Mouse (Mus musculus): ENCODE data around the gene Lmntd1. TPM values are rescaled to one million over a fixed set of nuclear protein-coding genes. Genes with fewer than 3 reads are reported as not detected.

Gene Lmntd1
- total RNA-seq, 2 experiments from 2014 or later = 0.10 TPM; not detected in 1

GRCm38 (mm10) chr6:145630269-145630668, 16.1 kb upstream of the Lmntd1 start:
- Histone ChIP-seq H3K27ac (no peak overlapping the region), H3K4me3 (no peak overlapping the region)
- DNase-seq = no peak
- intact Hi-C loops (cut with DNase I) = no loop called here
- no peak for TF ChIP-seq CTCF (IDR thresholded peaks at IDR 0.05)

DNA sequence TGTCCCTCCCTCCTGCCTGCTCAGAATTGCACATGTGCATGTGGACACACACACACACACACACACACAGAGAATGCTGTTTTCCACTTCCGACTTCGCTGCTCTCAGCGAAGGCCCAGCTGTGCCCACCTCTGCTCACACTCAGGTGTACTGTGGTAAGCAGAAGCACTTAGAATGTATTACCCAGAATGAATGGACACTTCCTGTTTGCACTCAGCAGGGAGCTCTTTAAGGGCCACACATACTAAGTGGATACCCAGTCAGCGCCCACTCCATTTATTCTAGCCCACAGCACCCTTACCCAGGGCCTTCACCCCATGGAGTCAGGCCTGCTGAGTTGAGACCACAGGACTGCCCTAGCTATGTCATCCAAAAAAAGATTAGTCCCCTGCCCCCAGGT, 9.0 kb upstream of the Lmntd1 start:
- no peak overlapping the region for H3K27ac ChIP-seq
- TF ChIP-seq CTCF (IDR thresholded peaks at IDR 0.05) = no peak
- no peak for DNase-seq
- H3K4me3 ChIP-seq = no peak overlapping the region
- intact Hi-C loops (cut with DNase I) = no loop called here

- Histone ChIP-seq H3K27ac (peak overlapping the region; percentile 31), H3K4me3 (no peak overlapping the region)
- no peak for DNase-seq
- intact Hi-C loops (cut with DNase I) = no loop called here
- no peak for TF ChIP-seq CTCF (IDR thresholded peaks at IDR 0.05)
Observed at GRCm38 (mm10) chr6:145616402-145617229, 2.5 kb upstream of the Lmntd1 start.

- TF ChIP-seq CTCF (IDR thresholded peaks at IDR 0.05) = no peak
- intact Hi-C loops (cut with DNase I) = no loop called here
- DNase-seq = no peak
- Histone ChIP-seq H3K27ac (peak within 1 kb of the TSS; percentile 31), H3K4me3 (no peak within 1 kb of the TSS)
Observed at GRCm38 (mm10) chr6:145615666-145616210, 1.6 kb upstream of the Lmntd1 start, which contains the start of gene Tuba3b. Gene Tuba3b, plus strand, starts transcription at chr6:145615757.

- Histone ChIP-seq H3K4me3 (no peak overlapping the region), H3K27ac (no peak overlapping the region)
- intact Hi-C loops (cut with DNase I) = no loop called here
- no peak for TF ChIP-seq CTCF (IDR thresholded peaks at IDR 0.05)
- no peak for DNase-seq
Observed at GRCm38 (mm10) chr6:145612611-145613010, 1.5 kb downstream of the Lmntd1 start.

DNA sequence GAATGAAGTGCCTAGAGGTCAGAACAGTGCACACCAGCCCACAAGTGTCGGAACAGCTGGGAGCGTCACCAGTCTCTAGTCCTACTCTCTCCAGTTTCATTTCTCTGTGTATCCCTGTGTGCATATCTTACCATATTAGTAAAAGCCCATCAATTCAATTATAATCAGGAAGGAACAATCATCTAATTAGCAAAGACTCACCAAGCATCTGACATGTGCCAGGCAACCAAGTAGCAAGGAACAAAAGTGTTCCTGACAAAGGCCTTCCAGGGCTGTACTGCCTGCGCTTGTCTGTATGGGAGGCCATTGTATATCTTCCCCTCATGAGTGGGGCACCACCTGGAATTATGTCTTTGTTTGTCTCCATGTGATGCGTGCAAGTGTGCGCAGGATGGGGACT, 3.2 kb downstream of the Lmntd1 start:
- intact Hi-C loops (cut with DNase I) = no loop called here
- no peak for TF ChIP-seq CTCF (IDR thresholded peaks at IDR 0.05)
- Histone ChIP-seq H3K27ac (no peak overlapping the region), H3K4me3 (no peak overlapping the region)
- DNase-seq = no peak

DNA sequence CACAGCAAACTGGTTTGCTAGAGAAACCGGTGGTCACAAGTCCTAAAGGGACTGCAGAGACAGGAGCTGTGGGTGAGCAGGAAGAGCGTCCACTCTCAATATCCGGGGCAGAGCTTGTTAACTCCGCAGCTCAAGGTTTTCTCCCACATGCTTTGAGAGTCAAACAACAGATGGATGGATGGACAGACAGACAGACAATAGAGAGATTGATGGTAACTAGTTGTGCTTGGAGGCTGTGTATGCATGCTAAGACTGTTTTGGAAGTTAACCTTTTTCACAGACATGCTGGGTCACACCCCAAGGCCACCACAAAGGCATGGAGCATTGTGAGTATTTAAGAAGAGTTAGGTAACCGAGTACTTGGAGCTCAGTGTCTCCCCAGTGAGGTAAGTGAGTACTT, 5.4 kb downstream of the Lmntd1 start:
- intact Hi-C loops (cut with DNase I) = no loop called here
- TF ChIP-seq CTCF (IDR thresholded peaks at IDR 0.05) = no peak
- no peak overlapping the region for H3K27ac ChIP-seq
- no peak for DNase-seq
- H3K4me3 ChIP-seq = no peak overlapping the region

GRCm38 (mm10) chr6:145607746-145608145, 6.4 kb downstream of the Lmntd1 start:
- no peak overlapping the region for H3K27ac ChIP-seq
- no peak for TF ChIP-seq CTCF (IDR thresholded peaks at IDR 0.05)
- no peak overlapping the region for H3K4me3 ChIP-seq
- DNase-seq = no peak
- intact Hi-C loops (cut with DNase I) = no loop called here

- H3K4me3 ChIP-seq = no peak overlapping the region
- no peak for DNase-seq
- intact Hi-C loops (cut with DNase I) = no loop called here
- H3K27ac ChIP-seq = no peak overlapping the region
- no peak for TF ChIP-seq CTCF (IDR thresholded peaks at IDR 0.05)
Observed at GRCm38 (mm10) chr6:145605203-145605602, 8.9 kb downstream of the Lmntd1 start.

- TF ChIP-seq CTCF (IDR thresholded peaks at IDR 0.05) = no peak
- no peak for DNase-seq
- intact Hi-C loops (cut with DNase I) = no loop called here
Observed at GRCm38 (mm10) chr6:145604648-145605047, 9.5 kb downstream of the Lmntd1 start.

GRCm38 (mm10) chr6:145604126-145604525, 10.0 kb downstream of the Lmntd1 start:
- DNase-seq = no peak
- TF ChIP-seq CTCF (IDR thresholded peaks at IDR 0.05) = no peak
- intact Hi-C loops (cut with DNase I) = no loop called here
- Histone ChIP-seq H3K4me3 (no peak overlapping the region), H3K27ac (no peak overlapping the region)

More at GRCm38 (mm10) chr6:145604648-145605047, 9.5 kb downstream of the Lmntd1 start:
- Histone ChIP-seq H3K27ac (no peak overlapping the region), H3K4me3 (no peak overlapping the region)

DNA sequence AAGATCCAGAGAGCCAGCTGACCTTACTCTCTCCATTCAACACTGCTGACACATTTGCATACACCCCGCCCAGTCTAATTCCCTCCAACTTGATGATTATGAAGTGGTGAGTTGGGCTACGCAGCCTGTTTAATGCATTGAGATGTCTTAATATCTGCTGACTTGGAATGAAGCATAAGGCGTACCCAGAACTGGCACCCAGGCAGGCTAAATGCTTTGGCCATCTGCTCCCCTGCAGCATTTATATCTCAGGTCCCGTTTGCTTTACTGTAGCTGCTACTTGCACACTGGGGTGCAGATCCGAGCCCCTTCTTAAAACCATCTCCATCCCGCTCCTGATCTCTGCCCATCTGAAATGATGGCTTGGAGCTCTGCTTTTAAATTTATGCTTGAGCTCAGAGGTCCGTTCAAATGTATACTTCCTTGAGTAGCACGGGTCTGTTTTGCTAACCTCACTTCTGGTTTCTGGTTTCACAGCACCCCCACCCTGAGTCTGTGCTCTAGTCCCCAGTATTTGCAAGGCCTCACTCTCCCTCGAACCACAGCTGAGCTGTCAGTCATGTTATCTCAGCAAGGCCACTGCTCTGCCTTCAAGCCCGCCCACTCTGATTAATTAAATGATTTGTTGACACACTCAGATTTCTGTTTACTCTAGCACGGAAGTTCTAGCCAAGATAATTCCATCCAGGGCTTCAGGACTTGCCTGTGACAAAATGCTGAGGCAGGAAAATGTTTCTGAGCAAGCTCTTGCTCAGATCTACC, 15.1 kb downstream of the Lmntd1 start:
- intact Hi-C loops (cut with DNase I) = no loop called here
- TF ChIP-seq CTCF (IDR thresholded peaks at IDR 0.05) = no peak
- no peak overlapping the region for H3K27ac ChIP-seq
- DNase-seq = no peak
- H3K4me3 ChIP-seq = no peak overlapping the region

DNA sequence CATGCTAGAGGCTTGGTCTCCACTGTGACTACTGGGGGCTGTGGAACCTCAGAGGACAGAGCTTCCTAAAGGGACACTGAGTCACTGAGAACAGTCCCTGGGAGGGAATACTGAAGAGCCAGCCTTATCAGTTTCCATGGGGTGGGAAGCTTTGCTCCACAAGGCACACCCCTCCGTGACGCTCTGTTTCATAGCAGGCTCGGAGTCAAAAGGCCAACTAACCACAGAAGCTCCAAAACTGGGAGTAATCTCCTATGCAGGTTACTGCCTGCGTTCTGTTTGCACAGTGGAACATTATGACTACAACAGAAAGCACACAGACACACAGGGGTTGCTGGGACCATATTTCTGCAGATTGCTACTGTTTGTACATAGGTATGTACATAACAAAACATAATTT, 18.2 kb downstream of the Lmntd1 start:
- DNase-seq = no peak
- TF ChIP-seq CTCF (IDR thresholded peaks at IDR 0.05) = no peak
- H3K4me3 ChIP-seq = no peak overlapping the region

More for the DNA sequence above, 18.2 kb downstream of the Lmntd1 start:
- no peak overlapping the region for H3K27ac ChIP-seq
- intact Hi-C loops (cut with DNase I) = no loop called here
